Mouse (Mus musculus) neural tube, embryonic 10.5 days (tissue): ENCODE data around the gene 2310007B03Rik.

Experiments
- DNase-seq: peaks from one replicate; pipeline ENCODE4 v3.0.0-alpha.2; 2017; ENCODE audit warnings: low spot score; ENCODE audit errors: extremely low spot score

The 2310007B03Rik gene

GRCm38 (mm10) chr1:93102700-93103099 lies 58.0 kb downstream of the 2310007B03Rik start:
- no peak for DNase-seq

- DNase-seq: peak; percentile 65
These were observed 59.1 kb downstream of the 2310007B03Rik start, which contains the start of gene Kif1a for GRCm38 (mm10) chr1:93101571-93102061. TSS of gene Kif1a (minus strand) at chr1:93101951.
